Mouse (Mus musculus) E14TG2a.4 (cell line): ENCODE measurements around the gene Fam240a.

Source experiments
- CTCF ChIP-seq: conservative IDR thresholded peaks from 2 replicates; pipeline ENCODE4 v1.5.1; 2014; ENCODE audit warnings: low read length
- NANOG ChIP-seq: IDR thresholded peaks from 2 replicates; pipeline ENCODE4 v1.6.1; 2014; ENCODE audit warnings: borderline replicate concordance, low read length, mixed read lengths

GRCm38 (mm10) chr9:110879998-110880561 is 36.6 kb downstream of the Fam240a start, which contains the start of gene Tmie:
- TF ChIP-seq CTCF (no peak), NANOG (no peak)
